Mouse (Mus musculus) hindbrain, postnatal 0 days (tissue): ENCODE measurements around the gene B3gat1. TPM values are rescaled to one million over a fixed set of nuclear protein-coding genes. Genes with fewer than 3 reads are reported as not detected.
A peak's percentile ranks its signal among the peaks of the same experiment; 100 is the strongest.

Experiments used
- ATAC-seq: fragments of 200-750 bp; cut with Nextera tagmentation; 2 replicates; pipeline ENCODE4 v1.8.0; 2017; ENCODE audit warnings: mild to moderate bottlenecking, moderate TSS enrichment, moderate library complexity
- DNase-seq: peaks from one replicate; pipeline ENCODE4 v3.0.0-alpha.2; 2015; ENCODE audit warnings: low spot score
- H3K27ac ChIP-seq: fragments of 300-500 bp; sonication (generic); 2 replicates; pipeline ENCODE4 v1.5.1; 2014; ENCODE audit warnings: mild to moderate bottlenecking
- H3K27me3 ChIP-seq: fragments of 300-500 bp; sonication (generic); 2 replicates; pipeline ENCODE4 v1.6.1; 2014; ENCODE audit warnings: low read length, mixed read lengths; ENCODE audit not compliant: insufficient read depth
- H3K36me3 ChIP-seq: fragments of 300-500 bp; sonication (generic); 2 replicates; pipeline ENCODE4 v1.6.1; 2014; ENCODE audit warnings: low read length, mixed read lengths; ENCODE audit not compliant: insufficient read depth
- H3K4me1 ChIP-seq: fragments of 300-500 bp; sonication (generic); 2 replicates; pipeline ENCODE4 v1.6.1; 2014; ENCODE audit warnings: antibody characterized with exemption, low read length, mixed read lengths; ENCODE audit not compliant: insufficient read depth
- H3K4me2 ChIP-seq: fragments of 300-500 bp; sonication (generic); 2 replicates; pipeline ENCODE4 v1.6.1; 2014; ENCODE audit warnings: low read depth, mild to moderate bottlenecking, low read length, moderate library complexity, mixed read lengths
- H3K4me3 ChIP-seq: fragments of 300-500 bp; sonication (generic); 2 replicates; pipeline ENCODE4 v1.5.1; 2014; ENCODE audit warnings: low read length
- H3K9ac ChIP-seq: fragments of 300-500 bp; sonication (generic); replicated peaks from 2 replicates; pipeline ENCODE4 v1.6.1; 2014; ENCODE audit warnings: mild to moderate bottlenecking, low read length, moderate library complexity, mixed read lengths
- H3K9me3 ChIP-seq: fragments of 300-500 bp; sonication (generic); 2 replicates; pipeline ENCODE4 v1.6.1; 2016; ENCODE audit warnings: low read length, mixed read lengths
- CTCF ChIP-seq: IDR thresholded peaks from 2 replicates; pipeline ENCODE4 v1.5.1; 2016; ENCODE audit warnings: antibody characterized with exemption, control low read depth, low read depth
- WGBS: fragments of 180-500 bp; shearing (Covaris S2); extraction: QIAGEN DNeasy Blood & Tissue Kit; methylation state at CpG from one replicate; pipeline ENCODE4 v1.1.7; 2014; 5-methylcytosine and 5-hydroxymethylcytosine counted together
- polyA plus RNA-seq: library from polyadenylated mRNA; unstranded; fragments of >200 nt; fragmentation: Nextera tagmentation; extraction: Ambion mirVana; gene quantifications from 2 replicates; pipeline ENCODE4 v1.2.1, GENCODE M21; 2015
- total RNA-seq: library from RNA; depleted of rRNA; stranded (reverse); fragments of >200 nt; gene quantifications from 2 replicates; pipeline ENCODE4 v1.2.3, GENCODE M21; 2014; rRNA removed

The B3gat1 gene
- total RNA-seq (180 and 203 TPM in 2 replicates), polyA plus RNA-seq (32.8 and 37.6 TPM in 2 replicates)

DNA sequence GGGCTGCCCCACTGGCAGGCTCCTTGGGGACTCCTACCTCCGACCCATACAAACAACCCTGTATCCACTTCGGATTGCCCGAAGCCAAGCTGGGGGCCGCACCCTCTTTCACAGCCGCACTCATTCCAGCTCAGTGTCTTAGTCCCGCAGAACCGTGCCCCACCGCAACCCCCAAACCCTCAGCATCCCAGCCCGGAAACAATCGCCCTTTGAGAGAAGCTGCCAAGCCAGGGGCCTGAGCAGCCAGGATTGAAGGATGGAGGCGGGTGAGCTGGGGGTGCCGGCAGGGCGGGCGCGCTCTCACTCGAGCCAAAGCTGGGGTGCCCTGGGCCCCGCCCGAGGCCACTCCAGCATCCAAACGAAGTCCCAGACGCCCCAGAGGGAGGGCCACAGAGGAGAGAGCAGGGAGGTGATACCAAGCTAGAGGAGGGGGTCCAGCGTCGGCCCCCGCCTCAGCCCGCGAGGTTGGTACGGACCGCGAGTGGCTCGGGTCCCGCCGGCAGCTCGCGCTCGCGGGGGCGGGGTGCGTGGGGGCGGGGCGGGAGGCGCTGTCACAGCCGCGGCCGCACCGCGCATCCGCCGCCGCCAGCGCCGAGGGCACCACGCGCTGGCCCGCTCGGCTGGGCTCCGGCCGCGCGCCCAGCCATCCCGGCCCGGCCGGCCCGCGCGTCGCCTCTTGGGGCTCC, at the start of gene B3gat1:
B3gat1 (plus strand) TSS at position 523 of the 686 bp plus-strand sequence.
- TF ChIP-seq CTCF: no peak
- no peaks in the 10 kb centered on the region for H3K27me3 ChIP-seq
- peak; percentile 91 for ATAC-seq
- H3K4me2 ChIP-seq: peak within 1 kb of the TSS; percentile 66
- H3K9ac ChIP-seq: peak within 1 kb of the TSS; percentile 95
- peaks cover 12% of the 10 kb centered on the region for H3K4me1 ChIP-seq
- no peaks in the 10 kb centered on the region for H3K36me3 ChIP-seq
- DNase-seq: peak; percentile 91
- peak within 1 kb of the TSS; percentile 95 for H3K27ac ChIP-seq
- H3K4me3 ChIP-seq: peak within 1 kb of the TSS; percentile 87
- no peaks in the 10 kb centered on the region for H3K9me3 ChIP-seq
- under 1% methylated on average over 39 of the region's 65 CpGs for WGBS

GRCm38 (mm10) chr9:26689171-26689570, 44.4 kb upstream of the B3gat1 start:
- 64% methylated on average over 1 of the region's 1 CpGs for WGBS
- Histone ChIP-seq H3K4me1 (no peaks in the 10 kb centered on the region), H3K9ac (no peak overlapping the region), H3K27ac (no peak overlapping the region), H3K27me3 (no peaks in the 10 kb centered on the region), H3K9me3 (no peaks in the 10 kb centered on the region), H3K4me3 (no peak overlapping the region), H3K4me2 (no peak overlapping the region), H3K36me3 (no peaks in the 10 kb centered on the region)
- DNase-seq (no peak), ATAC-seq (no peak)
- no peak for TF ChIP-seq CTCF

DNA sequence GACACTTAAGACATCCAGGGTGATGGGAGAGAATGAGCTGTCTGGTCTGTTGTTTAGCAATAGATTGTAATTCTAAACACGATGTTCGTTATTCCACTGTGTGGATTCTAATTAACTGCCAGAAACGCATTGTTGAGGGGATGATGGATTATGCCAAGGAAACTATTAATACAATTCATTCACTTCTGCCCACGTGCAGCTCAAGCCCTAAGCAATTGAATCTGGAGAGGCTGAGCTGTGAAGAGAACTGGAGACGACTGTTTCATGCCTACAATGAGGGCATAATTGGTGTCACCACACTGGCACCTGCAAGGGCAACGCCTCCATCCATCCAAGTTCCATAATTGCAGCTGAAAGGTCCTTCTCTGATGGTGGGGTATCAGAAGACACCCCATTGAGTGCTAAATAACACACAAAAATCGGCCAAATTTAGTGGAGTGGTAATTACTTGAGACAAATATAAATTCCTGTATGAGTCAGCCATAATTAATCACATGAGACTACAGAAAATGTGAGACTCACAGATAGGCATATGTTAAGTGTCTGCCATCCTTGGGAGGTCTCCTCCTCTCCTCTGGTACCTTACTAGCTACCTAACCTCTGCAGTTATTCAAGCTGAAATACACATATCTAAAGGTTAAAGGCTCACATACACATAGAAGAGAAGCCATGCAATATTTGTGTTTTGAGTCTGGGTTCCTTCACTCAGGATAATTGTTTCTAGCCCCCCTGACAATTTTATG, 43.4 kb upstream of the B3gat1 start:
- Histone ChIP-seq H3K36me3 (no peaks in the 10 kb centered on the region), H3K4me1 (no peaks in the 10 kb centered on the region), H3K27ac (no peak overlapping the region), H3K4me3 (no peak overlapping the region), H3K9ac (no peak overlapping the region), H3K9me3 (no peaks in the 10 kb centered on the region), H3K4me2 (no peak overlapping the region), H3K27me3 (no peaks in the 10 kb centered on the region)
- ATAC-seq (peak; percentile 87), DNase-seq (peak; percentile 60)
- 20% methylated on average over 7 of the region's 7 CpGs for WGBS
- no peak for TF ChIP-seq CTCF

DNA sequence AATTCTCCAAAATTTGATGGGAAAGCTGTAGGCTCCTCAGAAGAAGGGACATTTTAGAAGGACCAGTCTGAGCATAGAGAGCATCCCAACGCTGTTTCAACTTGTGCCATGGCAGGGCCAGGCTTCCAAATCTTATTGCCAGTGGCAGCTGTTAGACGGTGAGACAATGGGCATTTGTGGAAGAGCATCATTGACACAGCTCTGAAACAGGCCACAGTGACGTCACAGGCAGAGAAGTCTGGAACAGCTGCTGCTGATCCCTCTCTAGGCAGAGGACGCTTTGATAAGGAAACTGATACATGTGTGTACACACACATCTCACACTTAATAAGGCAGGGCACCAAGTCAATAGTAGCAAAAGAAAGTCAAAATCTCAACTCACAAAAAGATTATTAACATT, 40.9 kb upstream of the B3gat1 start:
- DNase-seq: no peak
- Histone ChIP-seq H3K9ac (no peak overlapping the region), H3K27me3 (no peaks in the 10 kb centered on the region), H3K4me2 (no peak overlapping the region), H3K9me3 (no peaks in the 10 kb centered on the region), H3K36me3 (no peaks in the 10 kb centered on the region), H3K27ac (no peak overlapping the region), H3K4me1 (no peaks in the 10 kb centered on the region), H3K4me3 (no peak overlapping the region)
- no peak for TF ChIP-seq CTCF
- 70% methylated on average over 4 of the region's 4 CpGs for WGBS
- no peak for ATAC-seq

DNA sequence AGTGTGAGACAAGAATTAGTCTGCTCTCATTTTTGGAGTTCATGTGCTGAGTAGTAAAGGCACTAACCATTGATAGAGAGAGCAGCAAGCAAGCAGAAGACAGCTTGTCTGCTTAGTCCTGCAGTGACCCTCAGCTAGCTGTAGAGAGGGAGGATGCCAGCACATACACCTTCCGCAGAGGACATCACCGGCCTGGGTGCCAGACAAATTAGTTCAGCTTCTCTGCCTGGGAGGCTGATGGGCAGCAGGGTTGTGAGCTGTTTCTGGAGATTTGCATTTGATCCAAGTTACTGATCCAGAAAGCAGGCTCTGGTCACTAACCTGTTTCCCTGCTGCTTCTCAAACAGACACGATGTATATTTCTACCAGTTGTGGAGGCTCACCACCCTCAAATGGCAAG, 38.9 kb upstream of the B3gat1 start:
- H3K4me2 ChIP-seq: no peak overlapping the region
- no peaks in the 10 kb centered on the region for H3K27me3 ChIP-seq
- no peak for TF ChIP-seq CTCF
- H3K27ac ChIP-seq: no peak overlapping the region
- no peaks in the 10 kb centered on the region for H3K9me3 ChIP-seq
- 51% methylated on average over 3 of the region's 3 CpGs for WGBS
- no peak overlapping the region for H3K9ac ChIP-seq
- H3K4me3 ChIP-seq: no peak overlapping the region
- no peaks in the 10 kb centered on the region for H3K4me1 ChIP-seq
- DNase-seq (no peak), ATAC-seq (no peak)
- H3K36me3 ChIP-seq: no peaks in the 10 kb centered on the region

DNA sequence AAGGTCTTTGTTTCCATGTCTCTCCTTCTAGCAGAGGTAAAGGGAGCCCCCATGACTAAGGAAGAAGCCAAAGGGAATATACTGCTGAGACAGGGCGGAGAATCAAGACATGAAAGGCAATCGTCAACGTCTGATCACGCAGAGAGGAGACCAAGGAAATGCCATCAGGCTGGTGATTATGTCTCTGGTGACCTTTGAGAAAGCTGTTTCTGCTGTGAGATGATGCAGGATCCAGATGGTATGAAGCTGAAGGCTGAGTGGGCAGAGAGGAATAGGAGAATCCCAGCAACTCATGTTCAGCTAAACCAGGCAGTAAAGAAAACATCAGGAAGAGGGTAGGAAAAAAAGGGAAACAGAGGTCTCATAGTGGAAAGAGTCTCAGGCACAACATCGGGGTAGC, 38.4 kb upstream of the B3gat1 start:
- no peak overlapping the region for H3K4me2 ChIP-seq
- no peak for ATAC-seq
- no peak overlapping the region for H3K27ac ChIP-seq
- no peak overlapping the region for H3K4me3 ChIP-seq
- WGBS: 59% methylated on average over 5 of the region's 5 CpGs
- DNase-seq: no peak
- no peak overlapping the region for H3K9ac ChIP-seq
- no peak for TF ChIP-seq CTCF
- H3K27me3 ChIP-seq: no peaks in the 10 kb centered on the region
- H3K9me3 ChIP-seq: no peaks in the 10 kb centered on the region
- no peaks in the 10 kb centered on the region for H3K4me1 ChIP-seq
- H3K36me3 ChIP-seq: no peaks in the 10 kb centered on the region

- WGBS: 53% methylated on average over 2 of the region's 2 CpGs
- H3K4me3 ChIP-seq: no peak overlapping the region
- ATAC-seq: peak; percentile 90
These were observed 35.2 kb upstream of the B3gat1 start for GRCm38 (mm10) chr9:26698286-26698685.

More at GRCm38 (mm10) chr9:26698286-26698685, 35.2 kb upstream of the B3gat1 start:
- Histone ChIP-seq H3K36me3 (no peaks in the 10 kb centered on the region), H3K4me1 (no peaks in the 10 kb centered on the region), H3K27me3 (no peaks in the 10 kb centered on the region), H3K9ac (no peak overlapping the region), H3K27ac (no peak overlapping the region), H3K4me2 (no peak overlapping the region), H3K9me3 (no peaks in the 10 kb centered on the region)
- no peak for TF ChIP-seq CTCF
- peak; percentile 62 for DNase-seq
